Comparison of ENCODE assay signal across 8 mouse cellular contexts in genomic region chr9:88480120-88480519, GRCm38 (mm10). TPM values are rescaled to one million over a fixed set of nuclear protein-coding genes. Genes with fewer than 3 reads are reported as not detected.
DNase-seq lines count a peak whose midpoint lies in the region; ATAC-seq and TF ChIP-seq lines count a peak whose summit lies in the region.

No protein-coding gene starts in this region.

- H3K9ac ChIP-seq in liver, embryonic 12.5 days, result peak overlapping the region; percentile 99

- DNase-seq in cerebellum, adult 9-10 months, result peak; percentile 37
- DNase-seq in cerebellum, postnatal 4 days (ENCODE audit: low spot score in 2 of 2), result no peak
- no peak for DNase-seq in testis, postnatal 14 days (ENCODE audit: low spot score)
- no peak for DNase-seq in right cerebral cortex, postnatal 10 days (ENCODE audit: low spot score in 2 of 2)
- no peak for DNase-seq in thymus, postnatal 25 days
- DNase-seq in cerebellum, postnatal 25 days, result no peak

- H3K27ac ChIP-seq in testis, adult 2 months (ENCODE audit: control insufficient read depth, insufficient read depth, low read depth, low read length), result peak overlapping the region; percentile 8; the same call in 1 of the 2 replicates
- no peak overlapping the region for H3K27ac ChIP-seq in liver, embryonic 12.5 days

- H3K9me3 ChIP-seq in liver, embryonic 12.5 days (replicated peaks), result no peaks in the 10 kb centered on the region

- no peak for TF ChIP-seq POLR2A in testis, adult 2 months (IDR thresholded peaks at IDR 0.05; ENCODE audit: control insufficient read depth, low read depth, low read length)

- WGBS in liver, embryonic 12.5 days (ENCODE audit: insufficient replicate concordance), result 0% methylated on average over 1 of the region's 1 CpGs

- H3K4me2 ChIP-seq in liver, embryonic 12.5 days, result peak overlapping the region; percentile 95

- H3K36me3 ChIP-seq in testis, adult 2 months (ENCODE audit: control insufficient read depth, insufficient read depth, low read length), result no peaks in the 10 kb centered on the region
- peaks cover 49% of the 10 kb centered on the region for H3K36me3 ChIP-seq in liver, embryonic 12.5 days

- ATAC-seq in liver, embryonic 12.5 days, result no peak

- no peaks in the 10 kb centered on the region for H3K27me3 ChIP-seq in testis, adult 2 months (ENCODE audit: control insufficient read depth, insufficient read depth, low read length)
- H3K27me3 ChIP-seq in liver, embryonic 12.5 days (replicated peaks), result peaks cover 16% of the 10 kb centered on the region; the same call in 1 of the 2 replicates

- peak overlapping the region; percentile 29; the same call in 1 of the 2 replicates for H3K4me3 ChIP-seq in testis, adult 2 months (ENCODE audit: control insufficient read depth, low read depth, low read length)
- H3K4me3 ChIP-seq in liver, embryonic 12.5 days, result peak overlapping the region; percentile 97

- H3K4me1 ChIP-seq in testis, adult 2 months (ENCODE audit: control insufficient read depth, insufficient read depth, low read length), result peaks cover 2% of the 10 kb centered on the region; the same call in 1 of the 2 replicates
- peaks cover 30% of the 10 kb centered on the region for H3K4me1 ChIP-seq in liver, embryonic 12.5 days

- TF ChIP-seq CTCF in testis, adult 2 months (IDR thresholded peaks at IDR 0.05; ENCODE audit: control insufficient read depth, insufficient read depth, insufficient replicate concordance, low read depth, low read length), result no peak

RNA-seq across cellular contexts. Expression of gene Syncrip, which starts 2.3 kb away (rescaled TPM):
- polyA plus RNA-seq in testis, adult 2 months (2012; rRNA removed), result 4.4 and 7.7 TPM in 2 replicates
- 77.0 and 79.0 TPM in 2 replicates for polyA plus RNA-seq in liver, embryonic 12.5 days (2016; fragmentation: Nextera tagmentation; extraction: Ambion mirVana)

RNA-seq across cellular contexts. Expression of gene Gm20537, which starts 23.7 kb away (rescaled TPM):
- polyA plus RNA-seq in testis, adult 2 months (2012; rRNA removed), result 1.1 and 1.7 TPM in 2 replicates
- 0.15 and 0.61 TPM in 2 replicates for polyA plus RNA-seq in liver, embryonic 12.5 days (2016; fragmentation: Nextera tagmentation; extraction: Ambion mirVana)

RNA-seq across cellular contexts. Expression of gene Snx14, which starts 41.4 kb away (rescaled TPM):
- 13.3 and 15.8 TPM in 2 replicates for polyA plus RNA-seq in testis, adult 2 months (2012; rRNA removed)
- 14.5 and 16.0 TPM in 2 replicates for polyA plus RNA-seq in liver, embryonic 12.5 days (2016; fragmentation: Nextera tagmentation; extraction: Ambion mirVana)
